Mouse (Mus musculus) heart, adult 11 months (tissue): Measurements from ENCODE around the gene Rapgef5.
A peak's percentile ranks its signal among the peaks of the same experiment; 100 is the strongest.

Source experiments
- DNase-seq: peaks from one replicate; pipeline ENCODE4 v3.0.0; 2022

The Rapgef5 gene

DNA sequence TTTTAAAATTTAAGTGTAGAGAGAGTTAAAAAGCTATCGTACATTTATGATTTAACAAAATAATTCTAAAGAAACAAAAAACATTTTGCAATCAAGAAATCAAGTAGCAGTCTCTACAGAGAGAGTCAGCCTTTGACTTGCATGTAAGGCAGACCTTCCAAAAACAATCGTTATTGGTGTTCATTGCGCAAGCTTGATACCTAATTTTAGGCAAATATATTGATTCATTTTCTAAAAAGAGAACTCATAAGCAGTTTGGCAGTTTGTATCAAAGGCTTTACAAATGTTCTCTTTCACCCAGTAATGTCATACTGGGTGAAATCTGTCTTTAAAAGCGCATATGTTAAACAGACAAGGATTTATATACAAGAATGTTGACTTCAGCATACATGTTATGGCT lies 208.7 kb downstream of the Rapgef5 start:
- DNase-seq = no peak

DNA sequence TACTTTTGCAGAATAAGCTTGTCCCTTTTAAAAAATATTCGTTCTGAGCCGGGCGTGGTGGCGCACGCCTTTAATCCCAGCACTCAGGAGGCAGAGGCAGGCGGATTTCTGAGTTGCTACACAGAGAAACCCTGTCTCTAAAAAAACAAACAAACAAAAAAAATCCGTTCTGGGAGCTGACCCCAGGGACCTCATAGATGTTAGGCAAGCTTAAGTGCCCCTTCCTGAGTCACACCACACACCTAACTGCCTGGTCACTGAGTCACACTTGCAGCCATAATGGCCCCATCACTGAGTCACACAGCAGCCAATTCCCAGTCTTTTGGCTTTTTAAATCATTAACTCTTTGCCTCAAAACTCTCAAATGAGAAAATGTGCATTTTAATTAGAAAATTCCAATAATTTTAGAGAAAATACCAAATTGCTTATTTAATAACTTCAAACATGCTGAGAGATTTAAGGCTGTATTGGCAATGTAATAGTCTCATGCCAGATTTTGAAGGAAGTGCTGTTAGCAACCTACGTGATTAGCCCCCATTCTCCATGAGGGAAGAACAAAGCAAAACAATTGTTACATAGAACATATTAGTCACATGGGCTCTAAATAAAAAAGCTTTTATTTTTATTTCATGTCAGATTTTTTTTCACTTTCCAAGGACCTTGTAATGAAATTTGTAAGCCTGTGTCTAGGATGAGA lies 211.3 kb downstream of the Rapgef5 start:
- peak; percentile 65 for DNase-seq

DNA sequence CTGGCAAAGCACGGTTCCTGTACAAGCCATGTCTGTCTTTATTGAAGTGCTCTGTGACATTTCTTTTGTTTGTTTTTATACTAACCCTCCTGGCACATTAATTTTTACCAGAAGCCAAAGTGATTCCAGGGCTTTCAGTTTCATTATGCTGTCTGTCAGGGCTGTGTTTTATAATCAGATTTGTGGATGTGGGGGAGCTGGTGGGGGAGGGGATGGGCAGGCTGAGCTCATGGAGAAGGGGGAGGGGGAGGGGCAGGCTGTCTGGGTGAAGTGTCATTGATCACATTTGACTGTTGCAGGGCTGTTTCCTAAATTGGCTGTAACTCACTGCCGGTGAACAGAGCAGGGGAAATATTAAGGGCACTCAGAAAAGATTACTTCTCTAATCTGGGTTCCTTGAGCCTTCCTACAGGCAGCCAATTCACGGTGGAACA lies 211.9 kb downstream of the Rapgef5 start:
- DNase-seq = peak; percentile 94

- DNase-seq = no peak
These were observed 217.3 kb downstream of the Rapgef5 start for GRCm38 (mm10) chr12:117733611-117734010.

GRCm38 (mm10) chr12:117736130-117736529 lies 219.9 kb downstream of the Rapgef5 start:
- DNase-seq = peak; percentile 66

DNA sequence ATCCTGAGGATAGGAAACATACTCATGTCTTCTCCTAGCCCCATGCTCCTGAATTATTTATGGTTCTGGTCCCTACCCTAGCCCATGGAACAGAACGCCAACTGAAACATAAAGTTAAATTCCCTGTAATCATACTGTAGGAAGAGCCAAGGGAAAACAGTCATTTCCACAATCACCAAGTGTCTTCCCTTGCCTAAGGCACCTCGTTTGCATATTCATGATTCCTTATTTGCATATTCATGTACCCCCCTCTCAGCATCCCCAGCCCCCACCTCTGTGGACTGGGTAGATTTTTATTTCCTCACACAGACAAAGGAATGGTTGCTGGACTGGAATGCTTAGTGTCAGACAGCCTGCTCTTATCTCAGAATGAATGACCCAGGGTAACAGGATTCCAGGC lies 220.6 kb downstream of the Rapgef5 start:
- peak; percentile 18 for DNase-seq

- DNase-seq = peak; percentile 74
These were observed 221.2 kb downstream of the Rapgef5 start for GRCm38 (mm10) chr12:117737332-117738031.

GRCm38 (mm10) chr12:117742487-117742886 lies 226.2 kb downstream of the Rapgef5 start:
- DNase-seq = peak; percentile 41

GRCm38 (mm10) chr12:117744580-117745483 lies 228.6 kb downstream of the Rapgef5 start:
- DNase-seq = peak; percentile 93

- DNase-seq = peak; percentile 73
These were observed 230.3 kb downstream of the Rapgef5 start for GRCm38 (mm10) chr12:117746611-117747010.

DNA sequence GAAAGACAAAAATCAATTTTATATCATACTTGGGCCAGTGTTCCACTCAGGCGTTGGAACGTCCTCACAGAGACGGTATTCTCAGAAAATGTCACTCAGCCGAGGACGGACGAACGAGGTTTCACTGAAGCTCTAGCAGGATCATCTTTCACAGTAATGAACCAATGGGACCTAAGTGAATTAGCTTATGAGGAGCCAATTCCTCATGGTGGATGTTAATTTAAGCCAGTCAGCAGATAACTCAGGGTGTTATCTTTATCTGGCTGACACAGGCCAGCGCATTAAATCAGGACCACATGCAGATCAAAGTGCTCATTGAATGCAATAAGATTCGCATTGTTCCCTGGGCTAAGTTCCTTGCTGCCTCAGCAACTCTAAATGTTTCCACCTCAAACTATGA lies 234.8 kb downstream of the Rapgef5 start:
- DNase-seq = no peak

DNA sequence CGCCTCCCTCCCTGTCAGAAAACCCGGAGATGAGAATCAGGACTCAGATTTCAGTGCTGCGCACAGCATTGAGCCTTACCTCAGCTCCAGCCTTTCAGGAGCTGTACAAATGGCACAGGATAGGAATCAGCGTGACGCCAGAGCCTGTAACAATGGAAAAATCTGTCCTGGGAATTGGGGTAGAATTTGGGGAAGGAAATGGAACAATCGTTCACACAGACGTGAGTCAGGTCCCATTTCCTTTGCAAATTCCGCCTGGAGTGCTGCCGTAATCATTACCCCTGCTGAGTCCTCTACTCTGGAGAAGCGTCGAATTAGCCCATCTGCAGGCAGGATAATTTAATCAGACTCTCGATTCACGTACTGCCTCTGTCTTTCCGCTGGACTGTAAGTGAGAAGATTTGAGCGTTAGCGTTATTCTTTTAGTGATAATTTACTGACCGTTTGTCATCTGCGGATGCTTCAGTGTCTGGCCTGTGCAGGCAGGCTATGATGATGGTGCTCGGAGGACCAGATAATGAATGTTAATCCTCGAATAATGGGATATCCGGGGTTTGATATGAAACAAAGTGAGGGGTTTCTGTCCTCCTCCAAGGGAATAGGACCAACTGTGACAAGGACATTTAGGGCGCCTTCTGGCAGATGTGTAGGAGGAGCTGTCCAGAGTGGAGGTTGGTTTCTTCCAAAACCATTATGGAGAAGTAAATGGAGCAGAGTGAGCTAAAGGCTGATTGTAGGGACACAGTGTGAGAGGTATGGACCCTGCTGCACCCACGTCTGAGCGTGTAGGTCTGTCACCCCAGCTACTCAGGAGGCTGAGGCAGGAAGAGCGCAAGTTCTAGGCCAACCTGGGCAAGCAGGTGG lies 235.5 kb downstream of the Rapgef5 start:
- peak; percentile 99 for DNase-seq

DNA sequence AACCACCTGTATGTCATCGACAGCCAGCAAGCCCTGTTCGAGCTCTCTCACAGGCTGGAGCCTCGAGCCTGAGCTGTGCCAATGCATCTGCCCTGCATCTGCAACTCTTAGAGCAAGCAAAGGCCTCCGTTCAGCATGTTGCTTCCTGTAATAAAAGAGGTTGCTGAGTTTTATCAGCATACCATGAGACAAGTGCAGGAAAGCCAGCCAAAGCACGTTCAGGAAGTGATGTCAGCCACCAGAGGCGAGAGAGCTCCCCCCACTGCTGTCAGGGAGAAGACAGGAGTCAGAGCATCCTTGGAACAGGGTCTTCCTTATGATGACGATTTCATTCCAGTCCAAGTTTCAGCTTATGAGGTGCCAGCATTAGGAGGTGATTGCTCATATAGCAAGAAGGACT lies 239.7 kb downstream of the Rapgef5 start:
- peak; percentile 95 for DNase-seq

DNA sequence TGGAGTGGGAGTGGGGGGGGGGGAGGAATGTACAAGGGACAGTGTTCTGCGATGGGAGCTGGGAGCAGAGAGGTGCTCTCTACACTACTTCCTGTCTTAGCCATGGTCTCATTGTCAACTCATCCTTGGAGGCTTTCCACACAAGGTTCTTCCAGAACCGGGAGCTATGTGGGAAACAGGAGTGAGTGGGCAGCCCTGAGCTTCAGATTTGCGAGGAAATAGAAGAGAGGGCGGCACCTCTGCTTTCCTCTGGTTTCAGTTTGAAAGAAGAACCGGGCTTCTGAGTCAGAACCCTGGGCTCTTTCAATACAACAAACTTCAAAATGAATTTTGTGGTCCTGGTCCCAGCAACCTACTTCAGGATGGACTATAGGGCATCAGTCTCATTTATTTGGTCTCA lies 244.1 kb downstream of the Rapgef5 start:
- peak; percentile 77 for DNase-seq

- peak; percentile 76 for DNase-seq
These were observed 244.6 kb downstream of the Rapgef5 start for GRCm38 (mm10) chr12:117760846-117761245.

- DNase-seq = peak; percentile 92
These were observed 245.4 kb downstream of the Rapgef5 start for GRCm38 (mm10) chr12:117761698-117762097.

GRCm38 (mm10) chr12:117763247-117763646 lies 247.0 kb downstream of the Rapgef5 start:
- DNase-seq = peak; percentile 96

DNA sequence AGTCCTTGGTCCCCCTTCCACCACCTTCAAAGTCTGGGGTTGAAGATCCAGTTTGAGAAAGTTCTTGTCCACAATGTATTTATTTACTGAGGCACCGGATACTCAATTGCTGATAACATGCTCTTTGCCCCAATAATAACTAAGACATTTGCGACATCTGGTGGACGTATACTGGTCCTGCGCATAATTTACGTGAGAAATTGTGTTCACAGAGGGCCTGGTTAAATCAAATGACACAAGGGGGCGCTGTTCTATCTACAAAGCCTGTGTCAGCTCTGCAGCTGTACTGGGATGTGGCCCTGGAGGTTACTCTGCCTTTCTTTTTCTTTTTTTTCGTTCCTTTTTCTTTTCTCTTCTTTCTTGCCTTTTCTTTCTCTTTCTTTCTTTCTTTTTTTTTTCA lies 248.6 kb downstream of the Rapgef5 start:
- peak; percentile 95 for DNase-seq

GRCm38 (mm10) chr12:117769113-117769512 lies 252.8 kb downstream of the Rapgef5 start:
- no peak for DNase-seq

GRCm38 (mm10) chr12:117770211-117770610 lies 253.9 kb downstream of the Rapgef5 start:
- no peak for DNase-seq

- DNase-seq = peak; percentile 45
These were observed 254.9 kb downstream of the Rapgef5 start for GRCm38 (mm10) chr12:117771156-117771555.

- DNase-seq = peak; percentile 85
These were observed 256.4 kb downstream of the Rapgef5 start for GRCm38 (mm10) chr12:117772638-117773037.
